Mouse (Mus musculus) left cerebral cortex, adult 2 months (tissue): ENCODE measurements around the gene Ttc7. TPM values are rescaled to one million over a fixed set of nuclear protein-coding genes. Genes with fewer than 3 reads are reported as not detected.
A peak's percentile ranks its signal among the peaks of the same experiment; 100 is the strongest.

ENCODE experiments used
- DNase-seq, 2 experiments: peaks; one replicate each; pipeline ENCODE4 v3.0.0; 2021 to 2022; ENCODE audit warnings: low spot score in 2 of 2, mixed read lengths in 1 of 2; ENCODE audit errors: extremely low spot score in 1 of 2
- H3K27ac ChIP-seq: fragments of 200-600 bp; 2 replicates; pipeline ENCODE4 v1.8.1; 2022
- H3K4me3 ChIP-seq: fragments of 200-600 bp; 2 replicates; pipeline ENCODE4 v1.8.1; 2022
- CTCF ChIP-seq: fragments of 200-600 bp; IDR thresholded peaks from 2 replicates; pipeline ENCODE4 v1.8.1; 2022; ENCODE audit warnings: antibody characterized with exemption, mild to moderate bottlenecking, moderate library complexity
- intact Hi-C: fragments of 180-260 bp; cut with DNase I; formaldehyde crosslinking; loops from one replicate; pipeline ENCODE4 v1.15.1; 2025
- total RNA-seq, 2 experiments: library from RNA; stranded (reverse); gene quantifications; 2 replicates each; pipeline ENCODE4 v1.2.3; 2021

Ttc7 gene
- total RNA-seq, 2 experiments from 2014 or later = 11.8 to 13.2 TPM

- intact Hi-C loops = loop anchor here (2.0 to 5.0 kb wide), 3 partner anchors 47 to 151 kb away; partner anchors contain the start of gene Stpg4
- DNase-seq = peak in 1 of 2 experiments; percentile 30
- no peak for TF ChIP-seq CTCF
- Histone ChIP-seq H3K4me3 (no peak overlapping the region), H3K27ac (peak overlapping the region; percentile 97)
Measured at GRCm38 (mm10) chr17:87379821-87380220, 97.1 kb downstream of the Ttc7 start.

- Histone ChIP-seq H3K27ac (peak overlapping the region; percentile 97), H3K4me3 (no peak overlapping the region)
- intact Hi-C loops = no loop called here
- TF ChIP-seq CTCF = no peak
- peak in 1 of 2 experiments; percentile 12 for DNase-seq
Measured at GRCm38 (mm10) chr17:87380681-87381080, 98.0 kb downstream of the Ttc7 start.

- intact Hi-C loops = no loop called here
- no peak for DNase-seq
- H3K4me3 ChIP-seq = no peak overlapping the region
- no peak overlapping the region for H3K27ac ChIP-seq
- no peak for TF ChIP-seq CTCF
Measured at GRCm38 (mm10) chr17:87385835-87386234, 103.1 kb downstream of the Ttc7 start.

GRCm38 (mm10) chr17:87387068-87387467, 104.4 kb downstream of the Ttc7 start:
- no peak overlapping the region for H3K4me3 ChIP-seq
- intact Hi-C loops = no loop called here
- no peak for DNase-seq
- no peak for TF ChIP-seq CTCF
- no peak overlapping the region for H3K27ac ChIP-seq

- TF ChIP-seq CTCF = no peak
- Histone ChIP-seq H3K4me3 (no peak overlapping the region), H3K27ac (peak overlapping the region; percentile 0; the same call in 1 of the 2 replicates)
- peak in 1 of 2 experiments; percentile 22 for DNase-seq
- intact Hi-C loops = no loop called here
Measured at GRCm38 (mm10) chr17:87391242-87391641, 108.6 kb downstream of the Ttc7 start.

- no peak overlapping the region for H3K4me3 ChIP-seq
- no peak overlapping the region for H3K27ac ChIP-seq
- intact Hi-C loops = no loop called here
- no peak for DNase-seq
- no peak for TF ChIP-seq CTCF
Measured at GRCm38 (mm10) chr17:87397088-87397487, 114.4 kb downstream of the Ttc7 start.

- DNase-seq = no peak
- H3K4me3 ChIP-seq = no peak overlapping the region
- no peak overlapping the region for H3K27ac ChIP-seq
- TF ChIP-seq CTCF = no peak
- intact Hi-C loops = no loop called here
Measured at GRCm38 (mm10) chr17:87402444-87402843, 119.8 kb downstream of the Ttc7 start.

- DNase-seq = no peak
- no peak overlapping the region for H3K4me3 ChIP-seq
- TF ChIP-seq CTCF = no peak
- intact Hi-C loops = no loop called here
- no peak overlapping the region for H3K27ac ChIP-seq
Measured at GRCm38 (mm10) chr17:87403462-87403861, 120.8 kb downstream of the Ttc7 start.

- Histone ChIP-seq H3K4me3 (no peak overlapping the region), H3K27ac (no peak overlapping the region)
- no peak for TF ChIP-seq CTCF
- intact Hi-C loops = no loop called here
- no peak for DNase-seq
Measured at GRCm38 (mm10) chr17:87405576-87405975, 122.9 kb downstream of the Ttc7 start.

- Histone ChIP-seq H3K27ac (no peak overlapping the region), H3K4me3 (no peak overlapping the region)
- no peak for DNase-seq
- intact Hi-C loops = no loop called here
- TF ChIP-seq CTCF = no peak
Measured at GRCm38 (mm10) chr17:87406646-87407045, 124.0 kb downstream of the Ttc7 start.

GRCm38 (mm10) chr17:87418082-87418481, 135.4 kb downstream of the Ttc7 start:
- no peak for TF ChIP-seq CTCF
- intact Hi-C loops = no loop called here
- DNase-seq = no peak
- Histone ChIP-seq H3K4me3 (no peak overlapping the region), H3K27ac (no peak overlapping the region)

- no peak for DNase-seq
- intact Hi-C loops = loop anchor here (5.0 kb wide), 1 partner anchor 50 kb away; no protein-coding TSS in a partner anchor
- Histone ChIP-seq H3K4me3 (no peak within 1 kb of the TSS), H3K27ac (no peak within 1 kb of the TSS)
- TF ChIP-seq CTCF = no peak
Measured at GRCm38 (mm10) chr17:87427511-87427910, 144.8 kb downstream of the Ttc7 start, which contains the start of gene Stpg4. Gene Stpg4, minus strand, starts transcription at chr17:87427741.

GRCm38 (mm10) chr17:87429431-87429830, 146.7 kb downstream of the Ttc7 start:
- Histone ChIP-seq H3K27ac (no peak overlapping the region), H3K4me3 (no peak overlapping the region)
- no peak for DNase-seq
- TF ChIP-seq CTCF = no peak
- intact Hi-C loops = loop anchor here (5.0 kb wide), 1 partner anchor 52 kb away; no protein-coding TSS in a partner anchor

Other genes starting within 250 kb of the Ttc7 start
- gene Socs5, start 175.2 kb upstream of the Ttc7 start, total RNA-seq = 100 to 1,000 TPM; 126 to 129 TPM
- gene Mcfd2, start 17.0 kb upstream of the Ttc7 start, total RNA-seq = 10 to 100 TPM; 56.6 to 60.0 TPM
- not detected for gene Stpg4, start 144.9 kb downstream of the Ttc7 start, total RNA-seq
- 1,000 to 10,000 TPM; 2,083 to 2,187 TPM for gene Calm2, start 164.0 kb downstream of the Ttc7 start, total RNA-seq